Mouse (Mus musculus): Measurements from ENCODE around the gene Klk1b1. TPM values are rescaled to one million over a fixed set of nuclear protein-coding genes. Genes with fewer than 3 reads are reported as not detected.

Klk1b1 gene
- not detected for polyA plus RNA-seq (2014; fragmentation: Illumina TruSeq; extraction: RNeasy Lipid Tissue Mini Kit (QIAGEN cat#74804); ENCODE audit: low replicate concordance)

GRCm38 (mm10) chr7:43966451-43966850, at the start of gene Klk1b1:
Gene Klk1b1, plus strand, starts transcription at chr7:43966751.

GRCm38 (mm10) chr7:43933440-43933839, 33.1 kb upstream of the Klk1b1 start, which contains the start of gene Klk15:
Gene Klk15, plus strand, starts transcription at chr7:43933740.

DNA sequence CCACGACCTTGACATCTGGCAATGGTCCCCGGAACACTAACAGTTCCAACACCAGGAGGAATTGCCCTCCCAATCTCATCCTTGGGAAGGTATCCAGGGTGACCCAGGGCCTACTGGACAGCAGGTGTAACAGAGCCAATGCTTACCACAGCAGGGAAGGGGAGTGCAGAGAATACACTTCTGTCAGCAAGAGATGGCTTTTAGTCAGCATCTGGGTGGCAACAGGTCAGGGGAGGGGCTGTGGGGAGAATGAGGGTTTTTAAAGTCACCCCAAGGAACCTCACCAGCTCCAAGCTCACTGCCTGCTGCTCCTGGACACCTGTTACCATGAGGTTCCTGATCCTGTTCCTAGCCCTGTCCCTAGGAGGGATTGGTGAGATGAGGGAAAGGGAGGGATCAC, 16.2 kb upstream of the Klk1b1 start, which contains the start of gene Klk1b8:
Klk1b8 (plus strand) TSS at position 301 of the 400 bp plus-strand sequence.

DNA sequence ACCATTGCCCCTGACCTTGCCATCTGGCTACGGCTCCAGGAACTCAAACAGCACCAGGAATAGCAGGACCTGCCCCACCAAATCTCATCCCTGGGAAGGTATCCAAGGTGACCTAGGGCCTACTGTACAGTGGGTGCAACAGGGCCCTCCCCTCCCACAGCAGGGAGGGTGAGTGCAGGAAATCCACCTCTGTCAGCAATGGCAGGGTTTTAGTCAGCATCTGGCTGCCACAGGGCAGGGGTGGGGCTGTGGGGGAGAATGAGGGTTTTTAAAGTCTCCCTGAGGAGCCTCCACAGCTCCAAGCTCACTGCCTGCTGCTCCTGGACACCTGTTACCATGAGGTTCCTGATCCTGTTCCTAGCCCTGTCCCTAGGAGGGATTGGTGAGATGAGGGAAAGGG, 9.2 kb downstream of the Klk1b1 start, which contains the start of gene Klk1b9:
Klk1b9 (plus strand) TSS at position 301 of the 400 bp plus-strand sequence.

GRCm38 (mm10) chr7:43995577-43995976, 29.0 kb downstream of the Klk1b1 start, which contains the start of gene Klk1b11:
Gene Klk1b11, plus strand, starts transcription at chr7:43995877.

DNA sequence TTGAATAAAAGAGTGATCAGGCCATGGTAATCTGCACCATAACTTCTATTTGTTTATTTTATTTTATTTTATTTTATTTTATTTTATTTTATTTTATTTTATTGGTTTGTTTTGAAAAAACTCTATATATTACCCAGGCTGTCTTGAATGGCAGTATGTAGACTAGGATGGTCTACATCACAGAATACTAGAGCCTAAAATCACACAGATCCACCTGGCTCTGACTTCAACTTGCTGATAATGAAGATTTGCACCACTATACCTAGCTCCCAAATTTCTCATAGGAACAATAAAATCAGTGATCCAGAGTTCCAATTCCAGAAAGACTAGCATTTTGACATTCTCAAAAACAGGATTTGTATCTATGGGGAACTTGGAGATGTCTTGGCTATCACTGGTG, 45.3 kb downstream of the Klk1b1 start, which contains the start of gene Klk1b26:
Klk1b26 (plus strand) TSS at position 301 of the 400 bp plus-strand sequence.

Other genes with a start within 250 kb of the Klk1b1 start
- not detected for gene Klk12, start 197.9 kb upstream of the Klk1b1 start, polyA plus RNA-seq (2014; fragmentation: Illumina TruSeq; extraction: RNeasy Lipid Tissue Mini Kit (QIAGEN cat#74804); ENCODE audit: low replicate concordance)
- not detected for gene Klk11, start 192.1 kb upstream of the Klk1b1 start, polyA plus RNA-seq (2014; fragmentation: Illumina TruSeq; extraction: RNeasy Lipid Tissue Mini Kit (QIAGEN cat#74804); ENCODE audit: low replicate concordance)
- gene Klk10, start 185.7 kb upstream of the Klk1b1 start, polyA plus RNA-seq (2014; fragmentation: Illumina TruSeq; extraction: RNeasy Lipid Tissue Mini Kit (QIAGEN cat#74804); ENCODE audit: low replicate concordance) = not detected
- gene Klk9, start 174.9 kb upstream of the Klk1b1 start, polyA plus RNA-seq (2014; fragmentation: Illumina TruSeq; extraction: RNeasy Lipid Tissue Mini Kit (QIAGEN cat#74804); ENCODE audit: low replicate concordance) = not detected
- gene Klk8, start 169.2 kb upstream of the Klk1b1 start, polyA plus RNA-seq (2014; fragmentation: Illumina TruSeq; extraction: RNeasy Lipid Tissue Mini Kit (QIAGEN cat#74804); ENCODE audit: low replicate concordance) = not detected
- not detected for gene Klk7, start 155.5 kb upstream of the Klk1b1 start, polyA plus RNA-seq (2014; fragmentation: Illumina TruSeq; extraction: RNeasy Lipid Tissue Mini Kit (QIAGEN cat#74804); ENCODE audit: low replicate concordance)
- gene Klk6, start 142.3 kb upstream of the Klk1b1 start, polyA plus RNA-seq (2014; fragmentation: Illumina TruSeq; extraction: RNeasy Lipid Tissue Mini Kit (QIAGEN cat#74804); ENCODE audit: low replicate concordance) = not detected
- not detected for gene Klk5, start 124.8 kb upstream of the Klk1b1 start, polyA plus RNA-seq (2014; fragmentation: Illumina TruSeq; extraction: RNeasy Lipid Tissue Mini Kit (QIAGEN cat#74804); ENCODE audit: low replicate concordance)
- not detected for gene Klk4, start 85.6 kb upstream of the Klk1b1 start, polyA plus RNA-seq (2014; fragmentation: Illumina TruSeq; extraction: RNeasy Lipid Tissue Mini Kit (QIAGEN cat#74804); ENCODE audit: low replicate concordance)
- gene Klk15, start 33.0 kb upstream of the Klk1b1 start, polyA plus RNA-seq (2014; fragmentation: Illumina TruSeq; extraction: RNeasy Lipid Tissue Mini Kit (QIAGEN cat#74804); ENCODE audit: low replicate concordance) = not detected
- gene Klk1b8, start 16.1 kb upstream of the Klk1b1 start, polyA plus RNA-seq (2014; fragmentation: Illumina TruSeq; extraction: RNeasy Lipid Tissue Mini Kit (QIAGEN cat#74804); ENCODE audit: low replicate concordance) = not detected
- not detected for gene Klk1b9, start 9.3 kb downstream of the Klk1b1 start, polyA plus RNA-seq (2014; fragmentation: Illumina TruSeq; extraction: RNeasy Lipid Tissue Mini Kit (QIAGEN cat#74804); ENCODE audit: low replicate concordance)
- not detected for gene Klk1b11, start 29.1 kb downstream of the Klk1b1 start, polyA plus RNA-seq (2014; fragmentation: Illumina TruSeq; extraction: RNeasy Lipid Tissue Mini Kit (QIAGEN cat#74804); ENCODE audit: low replicate concordance)
- not detected for gene Klk1b26, start 45.4 kb downstream of the Klk1b1 start, polyA plus RNA-seq (2014; fragmentation: Illumina TruSeq; extraction: RNeasy Lipid Tissue Mini Kit (QIAGEN cat#74804); ENCODE audit: low replicate concordance)
- not detected for gene Klk1b27, start 85.5 kb downstream of the Klk1b1 start, polyA plus RNA-seq (2014; fragmentation: Illumina TruSeq; extraction: RNeasy Lipid Tissue Mini Kit (QIAGEN cat#74804); ENCODE audit: low replicate concordance)
- not detected for gene Klk1b21, start 135.6 kb downstream of the Klk1b1 start, polyA plus RNA-seq (2014; fragmentation: Illumina TruSeq; extraction: RNeasy Lipid Tissue Mini Kit (QIAGEN cat#74804); ENCODE audit: low replicate concordance)
- not detected for gene Klk1b22, start 145.9 kb downstream of the Klk1b1 start, polyA plus RNA-seq (2014; fragmentation: Illumina TruSeq; extraction: RNeasy Lipid Tissue Mini Kit (QIAGEN cat#74804); ENCODE audit: low replicate concordance)
- not detected for gene Klk1b16, start 170.0 kb downstream of the Klk1b1 start, polyA plus RNA-seq (2014; fragmentation: Illumina TruSeq; extraction: RNeasy Lipid Tissue Mini Kit (QIAGEN cat#74804); ENCODE audit: low replicate concordance)
- not detected for gene Klk1b24, start 221.5 kb downstream of the Klk1b1 start, polyA plus RNA-seq (2014; fragmentation: Illumina TruSeq; extraction: RNeasy Lipid Tissue Mini Kit (QIAGEN cat#74804); ENCODE audit: low replicate concordance)
- not detected for gene Klk1b3, start 231.4 kb downstream of the Klk1b1 start, polyA plus RNA-seq (2014; fragmentation: Illumina TruSeq; extraction: RNeasy Lipid Tissue Mini Kit (QIAGEN cat#74804); ENCODE audit: low replicate concordance)
- gene Klk1b4, start 240.7 kb downstream of the Klk1b1 start, polyA plus RNA-seq (2014; fragmentation: Illumina TruSeq; extraction: RNeasy Lipid Tissue Mini Kit (QIAGEN cat#74804); ENCODE audit: low replicate concordance) = not detected
- gene Klk1b5, start 249.2 kb downstream of the Klk1b1 start, polyA plus RNA-seq (2014; fragmentation: Illumina TruSeq; extraction: RNeasy Lipid Tissue Mini Kit (QIAGEN cat#74804); ENCODE audit: low replicate concordance) = 0.71 TPM